Mouse (Mus musculus) CD4-positive, CD25-positive, alpha-beta regulatory T cell, adult 2 months (primary cell): ENCODE results near the gene Clec11a.

Experiments used
- DNase-seq: peaks from one replicate; pipeline ENCODE4 v3.0.0-alpha.2; 2012; ENCODE audit warnings: low read depth, low spot score

Clec11a gene

GRCm38 (mm10) chr7:44306516-44307240 is at the start of gene Clec11a:
Clec11a (minus strand) TSS chr7:44306902.
- no peak for DNase-seq

GRCm38 (mm10) chr7:44355411-44355810 is 48.7 kb upstream of the Clec11a start:
- DNase-seq = no peak

- DNase-seq = peak; percentile 13
These were observed 47.1 kb upstream of the Clec11a start for GRCm38 (mm10) chr7:44353601-44354340.

GRCm38 (mm10) chr7:44352750-44353600 is 46.3 kb upstream of the Clec11a start:
- peak; percentile 10 for DNase-seq

- no peak for DNase-seq
These were observed 45.4 kb upstream of the Clec11a start for GRCm38 (mm10) chr7:44351881-44352749.

- DNase-seq = peak; percentile 82
These were observed 44.4 kb upstream of the Clec11a start for GRCm38 (mm10) chr7:44350957-44351711.

- DNase-seq = peak; percentile 17
These were observed 42.3 kb upstream of the Clec11a start for GRCm38 (mm10) chr7:44349043-44349442.

- peak; percentile 40 for DNase-seq
These were observed 37.9 kb upstream of the Clec11a start for GRCm38 (mm10) chr7:44344622-44345021.

- DNase-seq = no peak
These were observed 36.8 kb upstream of the Clec11a start for GRCm38 (mm10) chr7:44343459-44344015.

GRCm38 (mm10) chr7:44341714-44342113 is 35.0 kb upstream of the Clec11a start:
- no peak for DNase-seq

- DNase-seq = no peak
These were observed 34.4 kb upstream of the Clec11a start for GRCm38 (mm10) chr7:44341119-44341518.

- DNase-seq = no peak
These were observed 33.5 kb upstream of the Clec11a start for GRCm38 (mm10) chr7:44340226-44340625.

GRCm38 (mm10) chr7:44337121-44337849 is 30.6 kb upstream of the Clec11a start:
- no peak for DNase-seq

- no peak for DNase-seq
These were observed 29.6 kb upstream of the Clec11a start for GRCm38 (mm10) chr7:44336046-44337021.

GRCm38 (mm10) chr7:44335031-44335878 is 28.6 kb upstream of the Clec11a start:
- no peak for DNase-seq

GRCm38 (mm10) chr7:44334139-44334538 is 27.4 kb upstream of the Clec11a start:
- DNase-seq = no peak

GRCm38 (mm10) chr7:44332336-44332735 is 25.6 kb upstream of the Clec11a start:
- no peak for DNase-seq
